Mouse (Mus musculus) 3T3-L1 (cell line): ENCODE measurements around the gene Dgat2l6.

ENCODE experiments used
- DNase-seq: peaks from one replicate; pipeline ENCODE4 v3.0.0-alpha.2; 2015; ENCODE audit warnings: low read depth, low spot score

Gene Dgat2l6

GRCm38 (mm10) chrX:100524471-100524870, at the start of gene Dgat2l6:
TSS of gene Dgat2l6 (plus strand) at chrX:100524838.
- no peak for DNase-seq

- peak; percentile 6 for DNase-seq
Observed at GRCm38 (mm10) chrX:100475569-100476223, 48.9 kb upstream of the Dgat2l6 start.

- DNase-seq = peak; percentile 83
Observed at GRCm38 (mm10) chrX:100480317-100480716, 44.3 kb upstream of the Dgat2l6 start.

- no peak for DNase-seq
Observed at GRCm38 (mm10) chrX:100493500-100494067, 31.1 kb upstream of the Dgat2l6 start.

- DNase-seq = peak; percentile 96
Observed at GRCm38 (mm10) chrX:100494068-100494978, 30.3 kb upstream of the Dgat2l6 start, which contains the start of gene Igbp1. TSS of gene Igbp1 (plus strand) at chrX:100494291.

GRCm38 (mm10) chrX:100504175-100504851, 20.3 kb upstream of the Dgat2l6 start:
- DNase-seq = no peak

- DNase-seq = no peak
Observed at GRCm38 (mm10) chrX:100508164-100508563, 16.5 kb upstream of the Dgat2l6 start.

GRCm38 (mm10) chrX:100509921-100510320, 14.7 kb upstream of the Dgat2l6 start:
- no peak for DNase-seq

- DNase-seq = no peak
Observed at GRCm38 (mm10) chrX:100516683-100517082, 8.0 kb upstream of the Dgat2l6 start.

GRCm38 (mm10) chrX:100517626-100518025, 7.0 kb upstream of the Dgat2l6 start:
- no peak for DNase-seq

GRCm38 (mm10) chrX:100518532-100518931, 6.1 kb upstream of the Dgat2l6 start:
- no peak for DNase-seq

GRCm38 (mm10) chrX:100556026-100556425, 31.4 kb downstream of the Dgat2l6 start:
- DNase-seq = no peak

- DNase-seq = no peak
Observed at GRCm38 (mm10) chrX:100565696-100566095, 41.1 kb downstream of the Dgat2l6 start.

GRCm38 (mm10) chrX:100571951-100572350, 47.3 kb downstream of the Dgat2l6 start, which contains the start of gene Awat1:
TSS of gene Awat1 (plus strand) at chrX:100572251.
- no peak for DNase-seq

GRCm38 (mm10) chrX:100594791-100595190, 70.2 kb downstream of the Dgat2l6 start, which contains the start of gene P2ry4:
TSS of gene P2ry4 (minus strand) at chrX:100594869.
- no peak for DNase-seq
